Comparison of ENCODE assay signal across 8 mouse cellular contexts in the genomic region with DNA sequence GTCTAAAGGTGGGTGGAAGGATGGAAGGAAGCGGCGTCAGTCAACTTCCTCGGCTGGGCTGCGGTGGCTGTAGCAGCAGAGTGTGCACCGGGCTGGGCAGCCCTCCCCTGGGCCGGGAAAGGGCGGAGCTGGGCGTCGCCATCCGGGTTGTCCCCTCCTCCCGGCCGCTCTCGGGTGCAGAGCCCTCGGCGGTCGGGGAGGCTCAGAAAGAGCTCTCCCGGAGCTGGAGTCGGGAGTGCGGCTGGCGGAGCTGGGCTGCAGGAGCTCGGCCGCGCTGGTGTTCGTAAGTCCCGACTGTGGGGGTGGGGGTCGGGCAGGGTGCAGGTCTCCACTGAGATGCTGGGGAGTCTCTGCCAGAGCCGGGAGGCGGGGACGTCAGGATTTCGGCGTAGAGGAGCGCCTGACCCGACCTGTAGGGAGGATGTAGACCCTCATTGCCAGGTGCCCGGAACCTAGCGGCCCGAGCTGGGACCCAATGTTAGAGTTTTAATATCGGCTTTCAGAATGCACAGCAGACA. TPM values are rescaled to one million over a fixed set of nuclear protein-coding genes. Genes with fewer than 3 reads are reported as not detected.
DNase-seq lines count a peak whose midpoint lies in the region; TF ChIP-seq lines count a peak whose summit lies in the region.

A gene (plus strand): TSS at position 203 of the 518 bp plus-strand sequence.

- H3K79me2 ChIP-seq in macrophage (ENCODE audit: inconsistent target): no peaks in the 10 kb centered on the region

- WGBS in macrophage (ENCODE audit: missing documents): under 1% methylated on average over 37 of the region's 37 CpGs

- H3K36me3 ChIP-seq in macrophage (ENCODE audit: inconsistent target): no peaks in the 10 kb centered on the region

- peak; percentile 77 for DNase-seq in T-cell, adult 2 months (ENCODE audit: low spot score)
- DNase-seq in cerebellum, postnatal 36 days: peak; percentile 82 to 89
- peak; percentile 61 to 66 for DNase-seq in gastrocnemius, adult 8-10 months (ENCODE audit: low spot score in 2 of 2)
- peak; percentile 31 for DNase-seq in hindlimb bud, embryonic 11.5 days (ENCODE audit: extremely low spot score, low read depth, low spot score)
- peak; percentile 87 to 88 for DNase-seq in left cerebral cortex, adult 2 months (ENCODE audit: extremely low spot score in 1 of 2, low spot score in 2 of 2)
- DNase-seq in retina, postnatal 7 days (ENCODE audit: low read depth, low spot score): peak; percentile 53
- DNase-seq in urinary bladder, adult 18-20 months (ENCODE audit: low spot score in 2 of 2): peak; percentile 80 to 89

- TF ChIP-seq CTCF in left cerebral cortex, adult 2 months (IDR thresholded peaks at IDR 0.05): no peak

- H3K4me3 ChIP-seq in left cerebral cortex, adult 2 months: peak within 1 kb of the TSS; percentile 96
- peak within 1 kb of the TSS; percentile 51 for H3K4me3 ChIP-seq in macrophage (ENCODE audit: inconsistent target)

- intact Hi-C loops in left cerebral cortex, adult 2 months (cut with DNase I): loop anchor here (2.0 to 5.0 kb wide), 4 partner anchors 43 to 278 kb away; a partner anchor contains a TSS

- H3K27ac ChIP-seq in left cerebral cortex, adult 2 months: peak within 1 kb of the TSS; percentile 94
- H3K27ac ChIP-seq in macrophage: no peak within 1 kb of the TSS

RNA-seq across cellular contexts. Expression of the gene that starts here (rescaled TPM):
- total RNA-seq in gastrocnemius, adult 8-10 months (2022): under 1 TPM; 0.58 to 0.92 (median 0.79) TPM
- total RNA-seq in left cerebral cortex, adult 2 months (2021): 100 to 1,000 TPM; 128 to 135 TPM
- total RNA-seq in macrophage (2018; cell fraction: chromatin; rRNA removed): under 1 TPM in 16 of 26 experiments, not detected in 10; 0.12 to 0.56 (median 0.24) TPM
- total RNA-seq in macrophage (2018; cell fraction: cytosol; rRNA removed): under 1 TPM; 0.07 to 0.35 (median 0.17) TPM
- total RNA-seq in macrophage (2018; cell fraction: nucleus; rRNA removed): under 1 TPM in 22 of 26 experiments, not detected in 4; 0.10 to 0.40 (median 0.19) TPM
- polyA plus RNA-seq in macrophage (2018): 0.11 to 0.14 TPM (median 0.14 TPM) in 3 replicates

Comparison
In these comparisons a context has a peak if more than half of its experiments do, and no peak if none do; other contexts are left out.
1. RNA of the gene that starts here (total RNA-seq): 128 to 135 TPM in left cerebral cortex, adult 2 months; 0.58 to 0.92 TPM in gastrocnemius, adult 8-10 months; every median in the first group is over 10 times any median in the second.
2. Peak in DNase-seq in gastrocnemius, adult 8-10 months; RNA of the gene not detected or under 1 TPM.
3. DNase-seq: peak in every context shown above with its lines; median percentile 88 in left cerebral cortex, adult 2 months; 86 in cerebellum, postnatal 36 days; 84 in urinary bladder, adult 18-20 months; 77 in T-cell, adult 2 months; 64 in gastrocnemius, adult 8-10 months; 53 in retina, postnatal 7 days; 31 in hindlimb bud, embryonic 11.5 days.